Mouse (Mus musculus) CD4-positive, CD25-positive, alpha-beta regulatory T cell, adult 4 months (primary cell): ENCODE results near the gene Ankrd13b. TPM values are rescaled to one million over a fixed set of nuclear protein-coding genes. Genes with fewer than 3 reads are reported as not detected.

Source experiments
- ATAC-seq: one replicate; pipeline ENCODE4 v1.8.0; 2017
- polyA plus RNA-seq, 2 experiments: library from polyadenylated mRNA; unstranded; fragments of 100-300 nt; shearing (Covaris generic); gene quantifications; one replicate each; pipeline ENCODE4 v1.2.1; 2017

Ankrd13b gene
- polyA plus RNA-seq, 2 experiments from 2014 or later: 1.3 to 1.4 TPM

- no peak for ATAC-seq
Observed at GRCm38 (mm10) chr11:77455770-77456510, 33.5 kb downstream of the Ankrd13b start.

GRCm38 (mm10) chr11:77453388-77453787, 36.1 kb downstream of the Ankrd13b start:
- no peak for ATAC-seq

GRCm38 (mm10) chr11:77451670-77452069, 37.8 kb downstream of the Ankrd13b start:
- no peak for ATAC-seq

DNA sequence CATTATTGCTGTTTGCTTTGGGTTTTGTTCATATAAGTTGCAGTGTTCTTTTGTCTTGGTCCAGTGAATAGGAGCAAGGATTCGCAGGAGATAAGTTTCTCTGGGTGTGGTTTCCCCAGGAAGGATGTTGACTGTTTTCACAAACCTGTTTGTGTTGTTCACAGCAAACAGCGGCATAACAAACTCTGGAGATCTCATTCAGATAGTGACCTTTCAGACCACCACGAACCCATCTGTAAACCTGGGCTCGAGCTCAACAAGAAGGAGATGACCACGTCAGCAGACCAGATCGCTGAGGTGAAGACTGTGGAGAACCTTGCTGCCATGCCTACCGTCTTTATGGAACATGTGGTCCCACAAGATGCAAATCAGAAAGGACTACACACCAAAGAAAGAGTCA, 40.3 kb downstream of the Ankrd13b start:
- ATAC-seq: no peak

DNA sequence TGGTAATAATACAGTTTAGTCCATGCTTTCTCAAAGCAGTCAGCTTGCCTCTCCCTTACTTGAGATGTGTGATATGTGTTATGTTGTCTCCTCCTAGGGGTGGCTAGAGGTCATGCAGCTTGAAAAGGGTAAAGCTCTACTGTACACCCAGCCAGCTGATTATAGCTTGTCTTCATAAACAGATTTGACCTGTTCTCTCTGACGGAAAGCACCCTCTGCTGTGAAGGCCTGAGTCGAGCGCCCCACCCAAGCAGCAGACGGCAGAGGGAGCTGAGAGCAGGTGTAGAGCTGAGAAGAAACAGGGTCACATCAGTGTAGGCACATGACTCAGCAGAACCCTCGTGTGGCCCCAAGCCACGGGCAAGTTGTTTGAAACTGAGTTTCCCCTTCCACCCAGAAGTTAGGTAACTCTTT, 42.8 kb downstream of the Ankrd13b start:
- ATAC-seq: peak; percentile 89

GRCm38 (mm10) chr11:77444939-77445338, 44.5 kb downstream of the Ankrd13b start:
- ATAC-seq: no peak

DNA sequence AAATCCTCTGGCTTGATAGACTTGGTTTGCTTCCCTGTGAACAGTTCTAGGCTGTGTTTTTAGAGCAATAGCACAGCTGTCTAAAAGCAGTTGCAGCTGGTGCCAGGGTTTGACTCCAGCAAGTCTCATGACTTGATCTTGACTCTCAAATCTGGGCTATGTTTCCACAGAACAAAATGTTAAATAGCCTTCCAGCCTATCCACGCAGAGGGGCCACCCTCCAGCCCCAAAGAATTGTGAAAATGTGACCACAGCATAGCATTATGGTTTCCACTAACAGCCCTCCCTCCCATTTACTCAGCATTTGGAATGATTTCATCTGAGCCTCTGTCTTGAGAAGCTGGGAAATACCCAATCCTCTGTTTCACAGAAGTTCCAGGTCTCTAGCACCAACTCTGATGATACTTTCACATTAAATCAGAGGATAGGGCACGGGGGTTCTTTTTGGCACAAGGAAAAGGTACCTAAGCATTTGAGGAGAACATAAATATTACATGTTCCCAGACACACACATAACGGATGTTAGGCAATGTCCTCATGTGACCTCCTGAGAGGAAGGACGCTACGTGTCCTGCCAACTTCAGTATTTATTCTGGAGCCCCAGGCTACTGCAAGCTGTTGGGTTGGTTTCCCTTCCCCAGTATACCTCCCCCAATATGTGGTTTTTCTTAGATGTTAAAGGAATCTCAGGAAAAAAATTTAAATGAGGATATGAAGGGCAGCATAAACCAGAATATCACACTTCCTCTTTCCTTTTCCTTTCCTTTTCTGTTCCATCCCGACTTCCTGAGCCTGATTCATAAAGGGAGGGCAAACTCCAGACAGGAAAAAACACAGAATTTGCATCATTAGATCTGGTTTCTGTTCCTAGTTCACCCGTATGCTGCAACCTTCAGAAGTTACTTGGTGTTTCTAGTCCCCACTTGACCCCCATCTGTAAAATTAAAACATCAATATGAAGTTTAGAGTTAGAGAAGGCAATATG, 47.0 kb downstream of the Ankrd13b start:
- ATAC-seq: no peak

- ATAC-seq: no peak
Observed at GRCm38 (mm10) chr11:77441020-77441419, 48.5 kb downstream of the Ankrd13b start.

- ATAC-seq: no peak
Observed at GRCm38 (mm10) chr11:77440081-77440480, 49.4 kb downstream of the Ankrd13b start.

GRCm38 (mm10) chr11:77437026-77437425, 52.5 kb downstream of the Ankrd13b start:
- no peak for ATAC-seq

- ATAC-seq: no peak
Observed at GRCm38 (mm10) chr11:77428446-77428845, 61.0 kb downstream of the Ankrd13b start.

GRCm38 (mm10) chr11:77423175-77423859, 66.2 kb downstream of the Ankrd13b start:
- ATAC-seq: no peak

Other genes starting within 250 kb of the Ankrd13b start
- gene Coro6, start 27.3 kb downstream of the Ankrd13b start, polyA plus RNA-seq: not detected
- 10 to 100 TPM in 1 of 2 experiments, 1 to 10 TPM in 1; 9.6 to 10.9 TPM for gene Git1, start 3.9 kb upstream of the Ankrd13b start, polyA plus RNA-seq
- 1 to 10 TPM; 2.0 to 3.7 TPM for gene Abhd15, start 25.4 kb upstream of the Ankrd13b start, polyA plus RNA-seq
- gene Trp53i13, start 26.3 kb upstream of the Ankrd13b start, polyA plus RNA-seq: 1 to 10 TPM; 5.9 to 8.5 TPM
- under 1 TPM; 0.48 to 0.58 TPM for gene Gm10392, start 29.5 kb upstream of the Ankrd13b start, polyA plus RNA-seq
- 10 to 100 TPM; 17.3 to 23.1 TPM for gene Taok1, start 118.1 kb upstream of the Ankrd13b start, polyA plus RNA-seq
- gene Nufip2, start 196.5 kb upstream of the Ankrd13b start, polyA plus RNA-seq: 10 to 100 TPM; 20.4 to 21.6 TPM
- not detected for gene Cryba1, start 235.6 kb upstream of the Ankrd13b start, polyA plus RNA-seq